Mouse (Mus musculus): Measurements from ENCODE around the gene Jam2. TPM values are rescaled to one million over a fixed set of nuclear protein-coding genes. Genes with fewer than 3 reads are reported as not detected.

The Jam2 gene
- total RNA-seq, 2 experiments from 2014 or later, result 15.3 to 16.1 TPM

DNA sequence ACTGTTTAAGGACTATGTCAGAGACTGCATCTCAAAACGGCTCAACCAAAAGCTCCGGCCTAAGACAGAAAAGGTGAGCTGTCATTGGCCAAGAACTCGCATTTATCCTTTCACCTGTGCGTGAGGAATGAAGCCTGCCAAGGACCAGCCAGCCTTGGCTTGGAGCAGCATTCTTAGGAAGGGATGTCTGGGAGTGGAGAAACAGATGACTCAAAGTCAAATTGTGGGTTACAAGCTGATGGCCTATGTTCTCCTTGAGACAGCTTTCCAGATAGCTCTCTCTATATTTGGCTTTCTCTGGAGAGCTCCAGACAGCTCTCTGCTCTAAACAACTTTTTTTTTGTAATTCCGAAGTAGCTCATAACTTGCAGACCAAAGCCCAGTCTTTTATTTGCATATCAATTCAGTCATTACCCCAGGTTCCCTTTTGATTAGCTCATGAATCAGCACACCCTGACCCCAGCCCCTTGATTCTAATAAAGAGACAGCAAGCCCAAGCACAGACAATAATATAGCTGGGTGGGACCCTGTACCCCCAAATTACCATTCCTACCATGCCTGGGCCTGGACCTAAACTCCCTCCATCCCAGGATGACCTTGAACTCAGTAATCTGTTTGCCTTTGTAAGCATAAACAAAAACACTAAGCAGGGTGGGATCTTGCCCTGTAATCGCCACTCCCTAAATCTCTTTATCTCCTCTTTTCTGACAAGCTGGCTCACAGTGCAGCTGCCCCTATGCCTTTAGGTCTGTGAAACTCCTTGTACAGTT is 5.1 kb downstream of the Jam2 start:
- intact Hi-C loops (cut with DNase I), result no loop called here
- no peak for DNase-seq

- intact Hi-C loops (cut with DNase I), result no loop called here
- DNase-seq, result no peak
These were observed 5.8 kb downstream of the Jam2 start for GRCm38 (mm10) chr16:84779718-84780117.

DNA sequence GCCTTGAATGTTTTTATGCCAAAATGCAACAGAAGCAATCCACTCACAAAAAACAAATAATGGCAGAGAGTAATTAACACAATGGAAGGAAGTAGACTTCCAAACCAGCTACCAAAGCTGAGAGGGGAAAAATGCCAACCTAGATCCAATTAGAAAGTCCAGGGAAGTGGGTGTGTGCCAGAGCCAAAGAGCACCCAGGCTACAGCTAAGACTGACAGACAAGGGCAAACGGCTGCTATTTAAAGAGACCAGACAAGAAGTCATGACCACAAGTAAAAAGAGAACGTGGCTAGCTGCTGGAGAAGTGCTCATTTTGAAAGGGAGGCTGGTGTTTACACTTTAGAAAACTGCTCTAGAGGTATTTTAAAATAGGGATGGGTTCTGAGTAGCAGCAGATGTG is 9.4 kb downstream of the Jam2 start:
- no peak for DNase-seq

GRCm38 (mm10) chr16:84784966-84785365 is 11.0 kb downstream of the Jam2 start:
- intact Hi-C loops (cut with DNase I), result no loop called here
- no peak for DNase-seq

More for the DNA sequence above, 9.4 kb downstream of the Jam2 start:
- intact Hi-C loops (cut with DNase I), result no loop called here

DNA sequence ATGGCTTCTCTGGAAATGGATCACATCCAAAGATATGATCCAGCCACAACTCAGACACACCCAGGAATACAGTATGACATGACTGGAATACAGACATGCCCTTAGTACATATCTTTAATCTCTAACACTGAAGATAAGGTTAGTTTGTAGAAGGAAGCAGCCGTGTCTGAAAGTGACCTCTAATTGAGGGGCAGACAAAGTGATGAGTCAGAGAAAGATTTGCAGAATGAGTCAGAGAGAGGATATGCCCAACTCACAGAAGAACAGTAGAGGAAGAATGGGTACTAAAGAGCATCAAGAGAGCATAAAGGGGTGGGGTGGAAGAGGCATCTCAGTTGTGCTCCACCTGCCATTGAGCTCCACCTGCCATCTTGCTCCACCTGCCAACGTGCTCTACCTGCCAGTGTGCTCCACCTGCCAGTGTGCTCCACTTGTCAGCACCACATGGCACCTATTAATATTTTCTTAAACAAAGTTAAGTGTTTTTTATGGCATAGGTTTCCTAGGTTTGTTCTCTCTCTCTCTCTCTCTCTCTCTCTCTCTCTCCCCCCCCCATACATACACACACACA is 16.8 kb downstream of the Jam2 start:
- intact Hi-C loops (cut with DNase I), result no loop called here
- no peak for DNase-seq

- DNase-seq, result no peak
- intact Hi-C loops (cut with DNase I), result no loop called here
These were observed 19.5 kb downstream of the Jam2 start for GRCm38 (mm10) chr16:84793401-84793800.

- no peak for DNase-seq
- intact Hi-C loops (cut with DNase I), result no loop called here
These were observed 21.4 kb downstream of the Jam2 start for GRCm38 (mm10) chr16:84795337-84795736.

- DNase-seq, result no peak
- intact Hi-C loops (cut with DNase I), result no loop called here
These were observed 22.8 kb downstream of the Jam2 start for GRCm38 (mm10) chr16:84796678-84797077.

- DNase-seq, result no peak
- intact Hi-C loops (cut with DNase I), result no loop called here
These were observed 26.1 kb downstream of the Jam2 start for GRCm38 (mm10) chr16:84800038-84800437.

DNA sequence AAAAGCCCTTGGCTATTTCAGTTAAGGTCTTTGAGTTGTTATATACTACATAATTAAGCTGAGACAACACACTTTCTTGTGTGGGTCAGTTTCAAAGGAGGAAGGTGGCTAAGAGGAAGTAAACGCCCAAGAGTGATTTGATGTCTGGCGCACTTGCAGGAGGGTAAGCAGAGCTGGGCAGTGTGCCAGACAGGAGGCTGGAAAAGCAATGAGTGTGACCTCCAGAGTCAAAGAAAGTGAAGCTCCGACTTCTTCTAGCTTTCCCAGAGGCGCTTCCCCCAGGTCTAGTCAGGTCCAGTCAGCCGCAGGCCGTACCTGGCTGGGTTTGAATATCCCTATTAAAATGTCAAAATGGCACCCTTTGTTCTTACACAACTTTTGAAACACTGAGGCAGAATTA is 28.3 kb downstream of the Jam2 start:
- peak; percentile 19 for DNase-seq
- intact Hi-C loops (cut with DNase I), result no loop called here

DNA sequence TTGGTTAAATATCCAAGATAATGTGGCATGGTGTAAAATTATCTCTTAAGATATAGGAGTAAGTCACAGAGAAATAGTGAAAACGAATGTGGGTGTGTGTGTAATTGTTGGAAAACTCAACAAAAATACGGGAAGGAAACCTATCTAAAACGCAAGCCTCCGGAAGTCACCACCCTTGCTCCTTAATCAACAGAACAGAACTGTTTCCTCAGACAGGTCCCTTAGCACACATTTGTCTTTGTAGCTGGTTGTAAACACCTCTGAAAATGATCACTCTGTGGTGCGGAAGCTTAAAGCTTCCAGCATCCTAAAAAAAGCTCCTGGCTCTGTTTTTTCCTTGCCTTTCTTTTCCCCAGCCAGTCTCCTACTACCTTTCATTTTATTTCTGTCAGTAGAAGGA is 30.9 kb downstream of the Jam2 start:
- intact Hi-C loops (cut with DNase I), result no loop called here
- DNase-seq, result no peak

- intact Hi-C loops (cut with DNase I), result no loop called here
- DNase-seq, result no peak
These were observed 32.3 kb downstream of the Jam2 start for GRCm38 (mm10) chr16:84806175-84806574.

DNA sequence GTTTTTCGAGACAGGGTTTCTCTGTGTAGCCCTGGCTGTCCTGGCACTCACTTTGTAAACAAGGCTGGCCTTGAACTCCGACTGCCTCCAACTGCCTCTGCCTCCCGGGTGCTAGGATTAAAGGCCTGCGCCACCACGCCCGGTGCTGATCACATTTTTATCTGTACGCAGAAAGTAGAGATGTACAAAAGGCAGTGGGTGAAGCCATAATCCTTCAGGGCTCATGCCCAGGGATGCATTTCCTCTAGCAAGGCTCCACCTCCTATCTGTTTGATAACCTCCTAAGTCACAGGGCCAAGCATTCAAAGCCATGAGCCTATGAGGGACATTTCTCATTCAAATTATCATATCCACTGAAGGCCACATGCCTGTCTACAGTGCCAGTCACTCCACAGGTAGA is 34.0 kb downstream of the Jam2 start:
- no peak for DNase-seq
- intact Hi-C loops (cut with DNase I), result no loop called here

DNA sequence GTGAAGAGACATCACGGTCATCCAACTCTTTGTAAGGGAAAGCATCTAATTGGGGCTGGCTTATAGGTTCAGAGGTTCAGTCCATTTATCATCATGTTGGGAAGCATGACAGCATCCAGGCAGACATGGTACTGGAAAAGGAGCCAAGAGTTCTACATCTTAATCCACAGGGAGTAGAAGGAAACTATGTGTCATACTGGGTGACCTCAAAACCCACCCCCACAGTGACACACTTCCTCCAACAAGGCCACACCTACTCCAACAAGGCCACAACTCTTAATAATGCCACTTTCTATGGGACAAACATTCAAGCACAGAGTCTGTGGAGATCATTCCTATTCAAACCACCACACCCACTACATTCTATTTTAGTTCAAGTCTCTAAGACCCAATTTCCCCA is 36.3 kb downstream of the Jam2 start:
- DNase-seq, result no peak
- intact Hi-C loops (cut with DNase I), result no loop called here

DNA sequence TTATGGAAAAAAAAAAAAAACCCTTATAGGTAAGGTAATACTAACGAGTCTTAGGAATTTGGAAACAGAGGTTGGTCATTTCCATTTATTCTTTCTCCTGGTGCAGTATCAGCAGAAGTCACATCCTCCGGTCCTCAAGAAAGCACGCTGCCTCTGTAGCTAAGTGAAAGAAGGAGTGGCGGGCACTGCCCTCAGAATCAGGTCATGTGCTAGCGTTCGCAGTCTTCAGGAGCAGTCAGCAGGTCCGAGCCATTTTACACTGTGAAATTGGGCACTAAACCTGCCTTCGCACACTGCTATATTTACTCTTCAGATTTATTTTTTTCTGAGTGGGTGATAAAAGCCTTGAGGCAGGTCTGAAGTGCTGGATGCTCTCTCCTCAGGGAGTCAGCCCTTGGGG is 39.9 kb downstream of the Jam2 start:
- no peak for DNase-seq
- intact Hi-C loops (cut with DNase I), result no loop called here

GRCm38 (mm10) chr16:84814511-84814910 is 40.6 kb downstream of the Jam2 start:
- intact Hi-C loops (cut with DNase I), result no loop called here
- DNase-seq, result no peak

GRCm38 (mm10) chr16:84817423-84817822 is 43.5 kb downstream of the Jam2 start:
- DNase-seq, result peak; percentile 32

DNA sequence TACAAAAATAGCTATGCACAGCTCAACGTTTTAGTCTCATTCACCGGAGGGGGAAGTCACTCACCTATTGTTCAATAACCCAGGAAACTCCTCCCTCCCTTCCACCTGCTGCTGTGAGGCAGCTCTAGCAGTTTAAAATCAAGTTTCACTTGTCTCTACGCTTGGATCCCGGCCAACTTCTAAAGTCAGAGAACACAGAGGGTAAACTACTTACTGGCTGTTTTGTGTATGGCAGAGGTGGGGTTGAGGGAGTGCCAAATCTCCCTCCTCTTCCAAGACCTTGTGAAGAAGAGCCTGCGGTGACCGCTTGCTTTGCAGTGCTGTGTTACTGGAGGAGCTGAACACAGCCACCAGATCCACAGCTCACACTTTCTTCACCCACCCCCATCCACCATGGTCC is 51.1 kb downstream of the Jam2 start:
- intact Hi-C loops (cut with DNase I), result no loop called here
- no peak for DNase-seq

More at GRCm38 (mm10) chr16:84817423-84817822, 43.5 kb downstream of the Jam2 start:
- intact Hi-C loops (cut with DNase I), result loop anchor here (5.0 kb wide), 1 partner anchor 80 kb away; the partner anchor contains the start of gene Mrpl39

DNA sequence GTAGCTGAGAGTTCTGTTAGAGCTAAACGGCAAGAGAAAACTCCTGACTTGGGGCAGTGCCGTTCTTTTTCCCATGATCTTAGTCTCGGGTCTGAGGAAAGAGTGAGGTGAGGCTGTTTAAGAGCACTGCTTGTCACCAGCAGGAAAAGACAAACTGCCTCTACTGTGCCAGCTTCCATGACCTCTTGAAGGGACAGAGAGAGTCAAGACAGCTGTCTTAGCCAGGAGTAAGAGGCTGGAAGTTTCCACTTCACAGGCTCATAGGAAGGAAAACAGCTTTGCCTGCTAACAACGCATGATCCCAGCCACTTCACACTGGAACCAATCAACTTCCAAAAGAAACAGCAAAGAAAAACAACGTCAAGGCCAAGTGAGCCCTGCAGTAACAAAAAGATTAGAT is 57.8 kb downstream of the Jam2 start:
- no peak for DNase-seq
- intact Hi-C loops (cut with DNase I), result no loop called here

GRCm38 (mm10) chr16:84832736-84833135 is 58.8 kb downstream of the Jam2 start:
- peak; percentile 56 for DNase-seq
- intact Hi-C loops (cut with DNase I), result no loop called here

- intact Hi-C loops (cut with DNase I), result no loop called here
- DNase-seq, result no peak
These were observed 60.4 kb downstream of the Jam2 start for GRCm38 (mm10) chr16:84834344-84834743.

GRCm38 (mm10) chr16:84834745-84835440 is 61.0 kb downstream of the Jam2 start, which contains the start of gene Gabpa:
Gene Gabpa, plus strand, starts transcription at chr16:84834925.
- peak; percentile 90 for DNase-seq

More at GRCm38 (mm10) chr16:84834745-84835440, 61.0 kb downstream of the Jam2 start, which contains the start of gene Gabpa:
- intact Hi-C loops (cut with DNase I), result no loop called here

All from left cerebral cortex, postnatal 4 days (tissue).